ENCODE assay signal across 13 mouse cellular contexts in genomic region chrX:6893933-6894332, GRCm38 (mm10).
DNase-seq lines count a peak whose midpoint lies in the region; ATAC-seq lines count a peak whose summit lies in the region.
"Had no signal": no experiment of that assay in that cellular context is flagged by ENCODE, and none has a peak within 500 bp of the region (broad histone marks: within the 10 kb centered on the region; RNA-seq: fewer than 3 reads in every experiment).

No protein-coding gene starts in this region.

- H3K9ac ChIP-seq in heart, embryonic 13.5 days = no peak overlapping the region
- no peak overlapping the region for H3K9ac ChIP-seq in lung, embryonic 16.5 days (ENCODE audit: low read length)
- H3K9ac ChIP-seq in forebrain, embryonic 12.5 days = no peak overlapping the region
- H3K9ac ChIP-seq: limb, embryonic 13.5 days; neural tube, embryonic 12.5 days had no signal

- ATAC-seq in heart, embryonic 13.5 days (ENCODE audit: extremely low read depth, insufficient number of reproducible peaks, low FRiP score, low TSS enrichment) = no peak
- no peak for ATAC-seq in lung, embryonic 16.5 days (ENCODE audit: low read depth)
- no peak for ATAC-seq in forebrain, embryonic 12.5 days (ENCODE audit: low FRiP score)
- ATAC-seq: inflammation-experienced regulatory T-cells, adult 6 months had no signal

- no peaks in the 10 kb centered on the region for H3K27me3 ChIP-seq in heart, embryonic 13.5 days (replicated peaks)
- no peaks in the 10 kb centered on the region for H3K27me3 ChIP-seq in lung, embryonic 16.5 days (ENCODE audit: control insufficient read depth, insufficient read depth, low read depth, low read length)
- no peaks in the 10 kb centered on the region for H3K27me3 ChIP-seq in forebrain, embryonic 12.5 days
- H3K27me3 ChIP-seq: CH12.LX; limb, embryonic 13.5 days; neural tube, embryonic 12.5 days had no signal

- DNase-seq in heart, adult 11 months = no peak
- DNase-seq in lung, postnatal 25 days (ENCODE audit: low spot score) = no peak
- DNase-seq in retina, embryonic 14.5 days (ENCODE audit: low spot score) = peak; percentile 32
- no peak for DNase-seq in urinary bladder, postnatal 4 days (ENCODE audit: low spot score in 2 of 2)
- no peak for DNase-seq in liver

- H3K27ac ChIP-seq in heart, embryonic 13.5 days (replicated peaks) = peak overlapping the region; percentile 24
- no peak overlapping the region for H3K27ac ChIP-seq in lung, embryonic 16.5 days (ENCODE audit: low read length)
- no peak overlapping the region for H3K27ac ChIP-seq in forebrain, embryonic 12.5 days
- H3K27ac ChIP-seq: limb, embryonic 13.5 days; macrophage; neural tube, embryonic 12.5 days had no signal

- H3K36me3 ChIP-seq in heart, embryonic 13.5 days = no peaks in the 10 kb centered on the region
- H3K36me3 ChIP-seq in lung, embryonic 16.5 days (ENCODE audit: control insufficient read depth, insufficient read depth, low read length) = no peaks in the 10 kb centered on the region
- H3K36me3 ChIP-seq in forebrain, embryonic 12.5 days (replicated peaks) = no peaks in the 10 kb centered on the region
- H3K36me3 ChIP-seq: limb, embryonic 13.5 days; neural tube, embryonic 12.5 days had no signal

- no peaks in the 10 kb centered on the region for H3K9me3 ChIP-seq in heart, embryonic 13.5 days
- H3K9me3 ChIP-seq in lung, embryonic 16.5 days (ENCODE audit: control insufficient read depth, low read length) = no peaks in the 10 kb centered on the region
- no peaks in the 10 kb centered on the region for H3K9me3 ChIP-seq in forebrain, embryonic 12.5 days
- H3K9me3 ChIP-seq: limb, embryonic 13.5 days; neural tube, embryonic 12.5 days had no signal

- no peaks in the 10 kb centered on the region for H3K4me1 ChIP-seq in heart, embryonic 13.5 days
- no peaks in the 10 kb centered on the region for H3K4me1 ChIP-seq in lung, embryonic 16.5 days (replicated peaks; ENCODE audit: control insufficient read depth, insufficient read depth, low read length)
- no peaks in the 10 kb centered on the region for H3K4me1 ChIP-seq in forebrain, embryonic 12.5 days
- H3K4me1 ChIP-seq: limb, embryonic 13.5 days; neural tube, embryonic 12.5 days had no signal

- peak overlapping the region; percentile 40 for H3K4me2 ChIP-seq in heart, embryonic 13.5 days
- 0 out of 2 replicates have a peak overlapping the region, but pooled peaks have one; percentile 10 for H3K4me2 ChIP-seq in lung, embryonic 16.5 days (ENCODE audit: low read depth, low read length)
- 0 out of 2 replicates have a peak overlapping the region, but pooled peaks have one; percentile 6 for H3K4me2 ChIP-seq in forebrain, embryonic 12.5 days
- H3K4me2 ChIP-seq: limb, embryonic 13.5 days; neural tube, embryonic 12.5 days had no signal

- WGBS in heart, embryonic 13.5 days = 40% methylated on average over 5 of the region's 5 CpGs
- WGBS in lung, embryonic 16.5 days = 33% methylated on average over 5 of the region's 5 CpGs
- WGBS in forebrain, embryonic 12.5 days = 13% methylated on average over 5 of the region's 5 CpGs

- no peak overlapping the region for H3K4me3 ChIP-seq in heart, embryonic 13.5 days
- H3K4me3 ChIP-seq in lung, embryonic 16.5 days (ENCODE audit: low read length) = no peak overlapping the region
- no peak overlapping the region for H3K4me3 ChIP-seq in forebrain, embryonic 12.5 days (replicated peaks)
- H3K4me3 ChIP-seq: limb, embryonic 13.5 days; neural tube, embryonic 12.5 days had no signal
